Mouse (Mus musculus) kidney, embryonic 14.5 days (tissue): Measurements from ENCODE around the gene Six6. TPM values are rescaled to one million over a fixed set of nuclear protein-coding genes. Genes with fewer than 3 reads are reported as not detected.

Experiments
- ATAC-seq: fragments of 200-750 bp; cut with Nextera tagmentation; 2 replicates; pipeline ENCODE4 v1.8.0; 2017; ENCODE audit warnings: moderate number of reproducible peaks, mild to moderate bottlenecking, moderate TSS enrichment, moderate library complexity; ENCODE audit not compliant: low FRiP score, low TSS enrichment
- H3K27ac ChIP-seq: fragments of 300-500 bp; sonication (generic); 2 replicates; pipeline ENCODE4 v1.5.1; 2014; ENCODE audit warnings: low read depth, mild to moderate bottlenecking, low read length, moderate library complexity, mixed read lengths
- H3K27me3 ChIP-seq: fragments of 300-500 bp; sonication (generic); 2 replicates; pipeline ENCODE4 v1.6.1; 2014; ENCODE audit warnings: mild to moderate bottlenecking, low read length; ENCODE audit not compliant: control insufficient read depth, insufficient read depth
- H3K36me3 ChIP-seq: fragments of 300-500 bp; sonication (generic); 2 replicates; pipeline ENCODE4 v1.6.1; 2014; ENCODE audit warnings: low read length, mixed read lengths; ENCODE audit not compliant: control insufficient read depth, insufficient read depth
- H3K4me1 ChIP-seq: fragments of 300-500 bp; sonication (generic); 2 replicates; pipeline ENCODE4 v1.6.1; 2014; ENCODE audit warnings: low read length, mixed read lengths; ENCODE audit not compliant: control insufficient read depth, insufficient read depth
- H3K4me2 ChIP-seq: fragments of 300-500 bp; sonication (generic); replicated peaks from 2 replicates; pipeline ENCODE4 v1.6.1; 2014; ENCODE audit warnings: low read depth, mild to moderate bottlenecking, low read length
- H3K4me3 ChIP-seq: fragments of 300-500 bp; sonication (generic); 2 replicates; pipeline ENCODE4 v1.5.1; 2014; ENCODE audit warnings: mild to moderate bottlenecking, low read length
- H3K9ac ChIP-seq: fragments of 300-500 bp; sonication (generic); 2 replicates; pipeline ENCODE4 v1.6.1; 2014; ENCODE audit warnings: low read depth, mild to moderate bottlenecking, low read length, moderate library complexity
- H3K9me3 ChIP-seq: fragments of 300-500 bp; sonication (generic); 2 replicates; pipeline ENCODE4 v1.6.1; 2016; ENCODE audit warnings: low read length; ENCODE audit not compliant: control insufficient read depth
- WGBS: fragments of 180-500 bp; shearing (Covaris S2); extraction: QIAGEN DNeasy Blood & Tissue Kit; methylation state at CpG from one replicate; pipeline ENCODE4 v1.1.7; 2014; 5-methylcytosine and 5-hydroxymethylcytosine counted together
- polyA plus RNA-seq: library from polyadenylated mRNA; unstranded; fragments of >200 nt; fragmentation: Nextera tagmentation; extraction: Ambion mirVana; gene quantifications from 2 replicates; pipeline ENCODE4 v1.2.1, GENCODE M21; 2014

Gene Six6
- polyA plus RNA-seq = not detected in 2 replicates

- Histone ChIP-seq H3K4me3 (peak within 1 kb of the TSS; percentile 22), H3K9me3 (no peaks in the 10 kb centered on the region), H3K27me3 (peaks cover 95% of the 10 kb centered on the region), H3K4me2 (peak within 1 kb of the TSS; percentile 12; the same call in 1 of the 2 replicates), H3K9ac (no peak within 1 kb of the TSS), H3K36me3 (no peaks in the 10 kb centered on the region), H3K27ac (no peak within 1 kb of the TSS), H3K4me1 (peaks cover 4% of the 10 kb centered on the region; the same call in 1 of the 2 replicates)
- 1% methylated on average over 28 of the region's 28 CpGs for WGBS
- ATAC-seq = peak; percentile 45; the same call in 1 of the 2 replicates
Observed at GRCm38 (mm10) chr12:72939616-72940015, at the start of gene Six6. Gene Six6, plus strand, starts transcription at chr12:72939892.

- Histone ChIP-seq H3K9me3 (peaks cover 3% of the 10 kb centered on the region; the same call in 1 of the 2 replicates), H3K4me1 (no peaks in the 10 kb centered on the region), H3K27me3 (no peaks in the 10 kb centered on the region), H3K36me3 (no peaks in the 10 kb centered on the region), H3K27ac (no peak overlapping the region), H3K9ac (peak overlapping the region; percentile 47), H3K4me2 (peak overlapping the region; percentile 63), H3K4me3 (peak overlapping the region; percentile 34)
- 17% methylated on average over 48 of the region's 48 CpGs for WGBS
- peak; percentile 39; the same call in 1 of the 2 replicates for ATAC-seq
Observed at GRCm38 (mm10) chr12:72917159-72917993, 22.3 kb upstream of the Six6 start.

GRCm38 (mm10) chr12:72936751-72937150 is 2.9 kb upstream of the Six6 start:
- no peak overlapping the region for H3K27ac ChIP-seq
- H3K4me3 ChIP-seq = no peak overlapping the region
- WGBS = 30% methylated on average over 8 of the region's 8 CpGs
- H3K4me1 ChIP-seq = peaks cover 4% of the 10 kb centered on the region; the same call in 1 of the 2 replicates
- H3K4me2 ChIP-seq = no peak overlapping the region
- ATAC-seq = no peak
- peaks cover 71% of the 10 kb centered on the region for H3K27me3 ChIP-seq
- no peak overlapping the region for H3K9ac ChIP-seq
- no peaks in the 10 kb centered on the region for H3K9me3 ChIP-seq
- no peaks in the 10 kb centered on the region for H3K36me3 ChIP-seq

GRCm38 (mm10) chr12:72937537-72938120 is 2.1 kb upstream of the Six6 start:
- no peak overlapping the region for H3K4me3 ChIP-seq
- no peak for ATAC-seq
- no peaks in the 10 kb centered on the region for H3K9me3 ChIP-seq
- no peak overlapping the region for H3K27ac ChIP-seq
- H3K4me1 ChIP-seq = peaks cover 4% of the 10 kb centered on the region; the same call in 1 of the 2 replicates
- no peak overlapping the region for H3K4me2 ChIP-seq
- H3K36me3 ChIP-seq = no peaks in the 10 kb centered on the region
- 4% methylated on average over 19 of the region's 19 CpGs for WGBS
- H3K27me3 ChIP-seq = peaks cover 79% of the 10 kb centered on the region
- H3K9ac ChIP-seq = no peak overlapping the region

- no peaks in the 10 kb centered on the region for H3K9me3 ChIP-seq
- 7% methylated on average over 12 of the region's 13 CpGs for WGBS
- H3K27ac ChIP-seq = no peak overlapping the region
- ATAC-seq = no peak
- H3K27me3 ChIP-seq = peaks cover 84% of the 10 kb centered on the region
- no peak overlapping the region for H3K4me3 ChIP-seq
- no peaks in the 10 kb centered on the region for H3K36me3 ChIP-seq
- peaks cover 4% of the 10 kb centered on the region; the same call in 1 of the 2 replicates for H3K4me1 ChIP-seq
- no peak overlapping the region for H3K9ac ChIP-seq
- no peak overlapping the region for H3K4me2 ChIP-seq
Observed at GRCm38 (mm10) chr12:72938176-72938575, 1.5 kb upstream of the Six6 start.

- H3K27me3 ChIP-seq = peaks cover 91% of the 10 kb centered on the region
- H3K9me3 ChIP-seq = no peaks in the 10 kb centered on the region
- peaks cover 4% of the 10 kb centered on the region; the same call in 1 of the 2 replicates for H3K4me1 ChIP-seq
- no peak for ATAC-seq
- H3K4me3 ChIP-seq = peak overlapping the region; percentile 22; the same call in 1 of the 2 replicates
- WGBS = 3% methylated on average over 14 of the region's 14 CpGs
- no peak overlapping the region for H3K9ac ChIP-seq
- H3K4me2 ChIP-seq = no peak overlapping the region
- no peak overlapping the region for H3K27ac ChIP-seq
- no peaks in the 10 kb centered on the region for H3K36me3 ChIP-seq
Observed at GRCm38 (mm10) chr12:72938600-72939490, 847 bp upstream of the Six6 start.

- Histone ChIP-seq H3K4me2 (peak within 1 kb of the TSS; percentile 12; the same call in 1 of the 2 replicates), H3K27ac (no peak within 1 kb of the TSS), H3K36me3 (no peaks in the 10 kb centered on the region), H3K9me3 (no peaks in the 10 kb centered on the region), H3K9ac (no peak within 1 kb of the TSS), H3K4me1 (peaks cover 4% of the 10 kb centered on the region; the same call in 1 of the 2 replicates), H3K27me3 (peaks cover 96% of the 10 kb centered on the region), H3K4me3 (peak within 1 kb of the TSS; percentile 22)
- no peak for ATAC-seq
- WGBS = under 1% methylated on average over 39 of the region's 39 CpGs
Observed at GRCm38 (mm10) chr12:72940071-72940821, 554 bp downstream of the Six6 start, which contains the start of gene 4930447C04Rik. Gene 4930447C04Rik, minus strand, starts transcription at chr12:72940774.
